Mouse (Mus musculus) hindbrain, embryonic 10.5 days (tissue): ENCODE data around the gene Acap3. TPM values are rescaled to one million over a fixed set of nuclear protein-coding genes. Genes with fewer than 3 reads are reported as not detected.

Experiments
- polyA plus RNA-seq: library from polyadenylated mRNA; unstranded; fragments of >200 nt; fragmentation: Nextera tagmentation; extraction: Ambion mirVana; gene quantifications from 2 replicates; pipeline ENCODE4 v1.2.1, GENCODE M21; 2016

Acap3 gene
- polyA plus RNA-seq, 1 experiment from 2014 or later: 41.4 TPM

Other genes with a start within 250 kb of the Acap3 start
- not detected in 2 replicates for gene Gm10563, start 246.4 kb upstream of the Acap3 start, polyA plus RNA-seq
- 4.2 and 4.4 TPM in 2 replicates for gene Mmp23, start 238.4 kb upstream of the Acap3 start, polyA plus RNA-seq
- 19.5 and 21.8 TPM in 2 replicates for gene Mib2, start 222.6 kb upstream of the Acap3 start, polyA plus RNA-seq
- gene Fndc10, start 197.5 kb upstream of the Acap3 start, polyA plus RNA-seq: 0.72 and 1.8 TPM in 2 replicates
- gene Ssu72, start 187.0 kb upstream of the Acap3 start, polyA plus RNA-seq: 162 and 175 TPM in 2 replicates
- 0.85 and 1.6 TPM in 2 replicates for gene Tmem240, start 157.0 kb upstream of the Acap3 start, polyA plus RNA-seq
- 110 and 124 TPM in 2 replicates for gene Atad3a, start 130.7 kb upstream of the Acap3 start, polyA plus RNA-seq
- 13.4 and 14.0 TPM in 2 replicates for gene Vwa1, start 117.1 kb upstream of the Acap3 start, polyA plus RNA-seq
- 0.31 and 0.67 TPM in 2 replicates for gene Tmem88b, start 105.9 kb upstream of the Acap3 start, polyA plus RNA-seq
- 0.18 TPM in 1 of 2 replicates, not detected in the other for gene Ankrd65, start 101.4 kb upstream of the Acap3 start, polyA plus RNA-seq
- 252 and 253 TPM in 2 replicates for gene Mrpl20, start 88.9 kb upstream of the Acap3 start, polyA plus RNA-seq
- gene Ccnl2, start 79.3 kb upstream of the Acap3 start, polyA plus RNA-seq: 167 and 178 TPM in 2 replicates
- gene Aurkaip1, start 60.5 kb upstream of the Acap3 start, polyA plus RNA-seq: 171 and 186 TPM in 2 replicates
- 56.1 and 56.7 TPM in 2 replicates for gene Mxra8, start 52.1 kb upstream of the Acap3 start, polyA plus RNA-seq
- gene Dvl1, start 44.4 kb upstream of the Acap3 start, polyA plus RNA-seq: 4.3 and 5.1 TPM in 2 replicates
- 0.37 and 0.41 TPM in 2 replicates for gene Tas1r3, start 28.5 kb upstream of the Acap3 start, polyA plus RNA-seq
- 22.0 and 24.8 TPM in 2 replicates for gene Cptp, start 22.4 kb upstream of the Acap3 start, polyA plus RNA-seq
- gene Ints11, start 22.3 kb upstream of the Acap3 start, polyA plus RNA-seq: 103 and 104 TPM in 2 replicates
- gene Pusl1, start within 50 bp of the Acap3 start, polyA plus RNA-seq: 49.4 and 52.8 TPM in 2 replicates
- gene Ube2j2, start 52.0 kb downstream of the Acap3 start, polyA plus RNA-seq: 146 and 157 TPM in 2 replicates
- 24.4 and 25.2 TPM in 2 replicates for gene C1qtnf12, start 70.5 kb downstream of the Acap3 start, polyA plus RNA-seq
- 13.8 and 17.2 TPM in 2 replicates for gene B3galt6, start 100.8 kb downstream of the Acap3 start, polyA plus RNA-seq
- 131 and 135 TPM in 2 replicates for gene Sdf4, start 101.0 kb downstream of the Acap3 start, polyA plus RNA-seq
- 0.30 and 1.3 TPM in 2 replicates for gene Tnfrsf4, start 122.0 kb downstream of the Acap3 start, polyA plus RNA-seq
- 1.3 and 1.4 TPM in 2 replicates for gene Tnfrsf18, start 134.3 kb downstream of the Acap3 start, polyA plus RNA-seq
- gene Ttll10, start 167.6 kb downstream of the Acap3 start, polyA plus RNA-seq: 0.27 and 0.30 TPM in 2 replicates
- gene 9430015G10Rik, start 218.2 kb downstream of the Acap3 start, polyA plus RNA-seq: 62.3 and 72.7 TPM in 2 replicates
- gene Rnf223, start 238.7 kb downstream of the Acap3 start, polyA plus RNA-seq: 0.71 and 0.75 TPM in 2 replicates